Mouse (Mus musculus) layer of hippocampus, adult 11-12 months (tissue): Measurements from ENCODE around the gene Nrxn2.

ENCODE experiments used
- DNase-seq: peaks from one replicate; pipeline ENCODE4 v3.0.0; 2022; ENCODE audit warnings: low spot score

Gene Nrxn2

DNA sequence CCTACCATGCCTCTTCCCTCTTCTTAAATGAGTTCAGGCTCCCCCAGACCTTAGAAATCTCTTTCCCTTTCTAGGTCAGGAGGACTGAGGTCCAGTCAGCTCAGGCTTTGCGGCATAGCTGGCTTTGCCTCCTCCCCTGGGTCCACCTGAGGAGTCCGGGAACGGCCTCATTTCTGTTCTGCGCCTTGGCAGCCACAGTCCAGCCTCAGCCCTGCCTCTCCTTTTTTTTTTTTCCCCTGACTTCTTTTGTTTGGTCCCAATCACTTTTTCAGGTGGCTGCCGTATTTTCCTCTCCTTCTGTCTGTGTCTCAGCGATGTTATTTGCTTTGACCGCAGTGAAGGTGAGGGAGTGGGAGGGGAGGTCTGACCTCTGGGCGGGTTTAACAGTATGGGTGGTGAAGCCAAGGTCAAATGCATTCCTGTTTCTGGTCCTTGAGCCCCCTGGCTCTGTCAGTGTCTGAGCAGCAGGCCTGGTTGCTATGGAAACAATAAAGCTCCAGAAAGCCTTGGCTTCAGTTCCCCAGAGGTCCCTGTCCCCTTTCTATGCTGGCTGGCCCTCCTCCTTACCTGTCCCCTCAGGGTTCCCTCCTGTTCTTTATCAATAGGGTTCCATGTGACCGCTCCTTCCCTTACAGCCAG, 34.3 kb downstream of the Nrxn2 start:
- no peak for DNase-seq

DNA sequence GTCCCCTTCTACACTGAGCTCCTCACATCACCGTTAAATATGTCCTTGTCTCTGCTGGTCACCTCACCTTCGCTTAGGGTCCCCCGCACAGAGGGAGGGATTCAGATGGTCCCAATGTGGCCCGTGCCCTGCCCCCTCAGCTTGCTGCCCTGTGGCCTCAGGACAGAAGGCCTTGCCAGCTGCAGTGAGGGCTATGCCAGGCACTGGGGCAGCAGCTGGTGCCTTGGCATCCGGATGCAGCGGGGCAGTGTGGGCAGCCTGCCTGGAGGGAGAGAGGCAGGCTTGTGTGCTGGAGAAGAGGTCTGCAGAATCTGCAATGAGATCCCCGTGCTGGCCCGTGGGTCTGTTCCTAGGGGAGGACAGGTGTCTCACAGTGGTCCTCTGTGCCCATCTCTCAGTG, 34.8 kb downstream of the Nrxn2 start:
- DNase-seq, result peak; percentile 84

DNA sequence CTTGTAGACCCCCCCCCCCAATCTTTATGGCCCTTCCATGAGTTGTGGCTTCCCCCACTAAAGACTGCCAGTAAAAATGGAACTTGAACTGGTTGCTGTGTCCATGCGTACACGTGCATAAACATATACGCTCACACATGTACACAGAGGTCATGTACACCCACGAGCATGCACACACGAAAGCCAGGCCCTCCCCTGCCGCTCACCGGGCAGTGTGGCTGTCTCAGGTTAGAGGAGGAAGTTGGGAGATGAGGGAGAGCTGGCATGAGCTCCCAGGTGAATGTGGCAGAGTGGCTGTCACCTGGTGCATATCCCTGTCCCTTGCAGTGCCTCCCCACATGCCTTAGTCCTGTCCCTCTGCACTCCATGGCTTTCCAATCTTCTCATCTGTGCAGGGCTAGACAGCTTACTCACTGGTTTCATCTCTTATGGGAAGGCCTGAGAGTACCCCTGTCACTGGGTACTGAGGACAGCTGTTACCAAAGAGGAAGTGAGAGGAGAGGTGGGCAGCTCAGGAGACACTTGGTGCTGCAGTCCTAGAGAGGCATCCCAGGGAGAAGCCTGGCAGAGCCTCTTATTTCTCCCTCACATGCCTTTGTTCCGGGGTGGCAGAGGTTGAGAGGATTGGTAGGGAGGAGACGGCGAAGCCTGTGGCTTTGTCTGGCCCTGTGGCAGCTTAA, 35.6 kb downstream of the Nrxn2 start:
- no peak for DNase-seq

DNA sequence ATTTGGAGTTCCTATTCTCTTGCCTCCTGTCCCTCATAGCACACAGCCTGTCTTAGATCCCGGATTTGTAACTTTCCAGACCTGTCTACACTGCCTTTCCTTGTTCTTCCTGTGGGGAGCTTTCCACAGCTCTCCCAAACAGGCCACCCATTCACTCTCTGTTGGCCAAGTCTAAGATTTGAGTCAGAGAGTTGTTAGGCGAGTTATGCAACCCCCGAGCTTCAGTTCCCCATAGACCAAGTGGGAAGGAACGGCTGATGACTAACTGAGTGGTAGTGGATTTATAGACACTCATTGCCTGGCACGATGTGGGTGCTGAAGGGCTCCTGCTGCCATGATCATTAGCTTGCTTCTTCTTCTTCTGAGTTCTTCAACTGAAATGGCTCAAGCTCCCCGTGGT, 41.0 kb downstream of the Nrxn2 start:
- DNase-seq, result no peak

DNA sequence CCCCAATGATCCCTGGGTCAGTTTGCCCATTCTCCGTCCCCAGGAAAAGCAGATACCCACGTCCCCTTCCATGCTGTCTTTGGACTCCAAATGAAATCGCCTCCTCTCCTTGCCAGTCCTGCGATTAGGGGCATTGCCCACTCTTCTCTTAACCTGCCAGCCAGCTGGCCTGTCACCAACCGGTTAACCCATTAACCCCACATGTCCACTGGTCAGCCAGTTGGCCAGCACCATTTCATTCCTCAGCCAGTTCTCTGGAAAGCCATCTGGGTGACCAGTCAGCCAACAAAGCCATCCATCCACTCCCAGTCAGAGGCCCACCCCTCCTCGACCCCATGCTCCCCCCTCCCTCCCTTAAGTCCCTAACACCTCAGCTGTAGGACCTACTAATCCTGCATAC, 44.3 kb downstream of the Nrxn2 start:
- no peak for DNase-seq

DNA sequence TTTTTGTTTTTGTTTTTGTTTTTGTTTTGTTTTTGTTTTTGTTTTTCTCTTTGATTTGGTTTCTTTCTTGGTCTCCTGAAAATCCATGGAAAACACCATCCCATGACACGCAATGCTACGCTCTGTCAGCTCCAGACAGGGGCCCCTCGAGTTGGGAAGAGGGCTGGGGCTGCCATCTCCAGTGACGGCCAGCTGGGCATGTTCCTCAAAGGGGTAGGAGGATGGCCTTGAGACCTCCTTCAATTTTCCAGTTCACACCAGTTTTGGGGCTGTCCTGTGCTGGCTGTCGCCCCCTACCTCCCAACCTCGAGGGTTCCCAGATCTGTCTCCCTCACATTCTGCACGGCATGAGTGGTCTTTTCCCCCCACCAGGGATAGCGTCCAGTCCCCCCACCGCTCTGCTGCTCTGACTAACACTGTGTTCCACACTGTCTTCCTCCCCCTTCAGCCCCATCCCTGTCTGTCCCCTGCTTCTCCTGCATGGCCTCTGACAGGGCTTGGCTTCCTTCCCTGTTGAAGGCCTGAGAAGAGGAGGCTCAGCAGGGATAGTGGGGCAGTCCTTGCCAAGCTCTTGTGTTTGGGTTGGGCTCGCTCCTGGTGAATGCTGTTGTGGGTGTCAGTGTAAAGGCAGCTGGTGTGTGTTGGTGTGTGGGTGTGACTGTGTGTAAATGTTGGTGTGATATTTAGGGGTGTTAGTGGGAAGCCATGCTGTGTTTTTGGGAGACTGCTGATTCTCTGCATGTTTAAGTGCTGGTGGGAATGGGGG, 46.0 kb downstream of the Nrxn2 start:
- DNase-seq, result peak; percentile 69

DNA sequence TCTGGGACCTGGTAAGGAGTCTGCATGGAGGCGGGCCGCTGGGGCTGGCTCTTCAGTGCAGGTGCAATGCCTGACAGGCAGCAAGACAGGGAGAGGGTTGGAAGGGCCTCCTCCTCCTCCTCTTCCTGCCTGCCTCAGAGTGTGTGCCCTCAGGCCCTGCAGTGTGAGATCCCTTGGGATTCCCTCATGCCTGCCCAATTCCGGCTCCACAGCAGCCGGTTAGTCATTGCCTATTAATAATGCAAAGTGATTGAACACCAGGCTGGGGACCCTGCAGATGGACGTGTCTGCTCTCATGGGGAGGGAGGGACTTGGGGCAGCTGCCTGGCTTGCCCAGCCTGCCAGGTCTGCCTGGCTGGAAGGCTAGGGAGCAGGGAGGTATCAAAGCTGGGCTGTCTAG, 46.6 kb downstream of the Nrxn2 start:
- DNase-seq, result no peak

DNA sequence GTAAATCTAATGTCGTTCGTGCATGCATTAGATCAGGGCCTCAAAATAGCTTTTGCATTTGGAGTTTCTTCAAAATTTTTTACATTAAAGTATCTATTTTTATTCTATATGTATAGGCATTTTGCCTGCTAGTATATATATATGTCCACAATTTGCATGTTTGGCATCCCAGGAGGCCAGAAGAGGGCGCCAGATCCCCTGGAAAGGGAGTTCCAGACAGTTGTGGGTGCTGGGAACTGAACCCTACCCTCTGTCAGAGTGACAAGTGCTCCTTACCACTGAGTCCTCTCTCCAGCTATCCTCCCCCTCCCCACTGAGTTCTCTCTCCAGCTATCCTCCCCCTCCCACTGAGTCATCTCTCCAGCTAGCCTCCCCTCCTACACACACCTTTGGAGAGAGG, 48.4 kb downstream of the Nrxn2 start:
- DNase-seq, result no peak

DNA sequence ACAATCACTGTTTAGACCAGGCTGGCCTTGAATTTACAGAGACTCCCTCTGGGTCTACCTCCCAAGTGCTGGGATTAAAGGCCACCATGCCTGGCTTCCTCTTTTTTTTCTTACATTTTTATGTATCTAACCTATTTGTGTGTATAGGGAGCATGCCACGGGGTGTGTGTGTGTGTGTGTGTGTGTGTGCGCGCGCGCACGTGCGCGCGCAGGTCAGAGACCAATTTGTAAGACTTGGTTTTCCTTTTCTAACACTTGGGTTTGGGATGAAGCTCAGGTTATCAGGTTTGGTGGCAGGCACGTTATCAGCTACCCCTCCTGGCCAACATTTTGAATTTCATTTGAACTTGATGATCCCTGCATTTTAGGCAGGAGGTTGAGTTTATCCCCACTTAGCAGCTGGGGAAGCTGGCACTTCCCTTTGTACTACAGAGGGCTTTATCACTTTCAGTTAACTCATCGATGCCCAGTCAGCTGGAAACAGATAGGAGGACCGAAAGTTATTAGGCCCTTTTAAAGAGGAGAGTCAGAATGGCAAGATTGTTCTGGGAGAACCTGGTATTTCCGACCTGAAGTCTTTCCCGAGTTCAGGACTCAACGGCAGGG, 48.9 kb downstream of the Nrxn2 start:
- no peak for DNase-seq

DNA sequence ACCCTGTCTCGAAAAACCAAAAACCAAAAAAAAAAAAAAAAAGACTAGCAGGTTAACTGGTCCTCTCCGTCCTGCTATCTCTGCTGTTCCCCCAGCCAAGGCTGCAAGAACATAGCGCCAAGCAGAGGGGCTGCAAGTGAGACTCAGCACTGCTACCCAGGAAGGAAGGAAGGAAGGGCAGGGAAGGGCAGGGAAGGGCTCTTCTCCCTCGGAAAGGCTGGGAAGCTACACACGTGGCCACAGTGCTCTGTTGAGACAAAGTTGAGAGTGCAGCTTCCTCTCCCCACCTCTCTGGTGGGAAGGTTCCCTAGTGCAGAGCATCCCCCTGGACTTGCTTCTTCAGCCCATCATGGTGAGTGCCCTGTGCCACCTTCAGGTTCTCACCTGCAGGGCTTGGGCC, 53.1 kb downstream of the Nrxn2 start:
- no peak for DNase-seq

DNA sequence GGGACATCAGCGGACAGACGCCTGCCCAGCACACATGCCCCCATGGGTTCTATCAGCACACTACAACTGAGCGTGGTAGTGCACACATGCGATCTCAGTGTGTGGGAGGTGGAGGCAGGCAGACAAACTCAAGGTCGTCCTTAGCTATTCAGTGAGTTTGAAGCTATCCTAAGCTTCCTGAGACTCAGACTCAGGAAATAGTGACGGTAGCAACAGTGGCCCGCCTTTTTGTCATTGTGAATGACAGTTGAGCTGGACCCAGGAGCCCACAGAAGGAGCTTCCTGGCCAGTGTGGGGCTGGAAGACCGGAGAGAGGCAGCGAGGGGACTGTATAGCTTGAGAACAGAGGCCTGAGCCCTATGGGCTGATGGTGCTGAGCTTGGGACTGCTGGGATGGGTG, 54.3 kb downstream of the Nrxn2 start:
- no peak for DNase-seq

DNA sequence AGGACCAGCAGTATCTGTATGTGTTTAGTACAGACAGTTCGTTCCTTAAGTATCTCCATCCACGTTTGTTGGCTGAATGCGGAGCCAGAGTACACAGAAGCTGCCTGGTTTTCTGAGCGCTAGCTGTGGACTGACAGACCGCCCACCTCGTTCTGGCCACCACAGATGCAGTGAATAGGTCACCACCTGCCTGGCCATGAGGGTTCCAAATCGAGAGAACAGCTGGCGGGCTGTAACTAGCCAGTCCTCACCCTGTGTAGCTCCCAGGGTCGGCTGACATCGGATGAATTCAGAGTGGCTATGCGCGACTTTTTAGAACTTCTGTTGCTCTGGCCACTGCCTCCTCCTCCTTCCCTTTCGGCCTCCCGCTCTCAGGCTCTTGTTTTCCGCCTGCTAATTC, 56.2 kb downstream of the Nrxn2 start:
- no peak for DNase-seq

DNA sequence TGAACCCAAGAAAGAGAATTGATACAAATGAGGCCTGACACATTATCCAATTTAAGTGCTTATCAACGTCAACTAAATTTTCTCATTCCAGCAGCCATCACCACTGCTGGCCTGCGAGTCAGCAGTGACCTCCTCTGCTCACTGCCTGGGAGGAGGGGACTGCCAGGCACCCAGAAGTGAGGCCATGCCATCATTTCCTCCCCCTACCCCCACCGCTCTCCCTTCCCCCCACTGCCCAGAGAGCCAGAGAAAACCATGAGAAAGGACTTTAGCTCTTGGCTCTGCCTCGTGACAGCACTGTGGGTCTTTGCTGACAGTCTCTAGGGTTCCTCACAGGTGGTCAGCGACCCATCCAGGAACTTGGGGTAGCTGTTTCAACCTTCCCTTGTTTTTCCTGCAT, 56.6 kb downstream of the Nrxn2 start:
- DNase-seq, result no peak

DNA sequence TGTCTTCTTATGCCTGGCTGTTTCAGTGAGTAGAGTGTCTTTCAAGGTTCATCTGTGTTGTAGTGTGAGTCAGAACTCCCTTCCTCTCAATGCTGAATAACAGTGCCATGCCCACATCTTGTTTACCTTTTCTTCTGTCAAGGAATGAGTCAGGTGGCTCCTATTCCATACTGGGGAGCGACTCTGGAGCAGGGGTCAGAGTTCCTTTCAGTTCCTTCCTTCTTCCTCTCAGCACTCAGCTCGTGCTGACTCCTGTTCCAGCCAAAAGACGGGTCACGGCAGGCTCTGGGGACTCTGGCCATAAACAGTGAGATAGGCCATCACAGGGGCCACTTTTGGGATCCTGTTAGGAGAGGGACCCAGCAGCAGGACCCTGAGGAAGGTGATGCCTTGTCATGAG, 58.5 kb downstream of the Nrxn2 start:
- DNase-seq, result no peak

DNA sequence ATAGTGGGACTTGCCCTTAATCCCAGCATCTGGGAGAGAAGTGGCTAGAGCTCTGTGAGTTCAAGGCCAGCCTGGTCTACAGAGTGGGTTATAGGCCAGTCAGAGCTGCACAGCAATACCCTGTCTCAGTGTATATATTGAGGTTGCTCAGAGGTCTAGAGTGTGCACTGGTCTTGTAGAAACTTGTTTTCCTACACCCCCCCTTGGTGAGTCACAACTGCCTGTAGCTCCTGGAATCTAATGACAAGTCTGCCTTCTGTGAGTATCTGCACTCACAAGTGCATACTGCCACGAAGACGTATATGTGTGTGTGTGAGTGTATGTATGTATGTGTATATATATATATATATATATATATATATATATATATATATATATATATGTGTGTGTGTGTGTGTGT, 60.0 kb downstream of the Nrxn2 start:
- DNase-seq, result no peak

DNA sequence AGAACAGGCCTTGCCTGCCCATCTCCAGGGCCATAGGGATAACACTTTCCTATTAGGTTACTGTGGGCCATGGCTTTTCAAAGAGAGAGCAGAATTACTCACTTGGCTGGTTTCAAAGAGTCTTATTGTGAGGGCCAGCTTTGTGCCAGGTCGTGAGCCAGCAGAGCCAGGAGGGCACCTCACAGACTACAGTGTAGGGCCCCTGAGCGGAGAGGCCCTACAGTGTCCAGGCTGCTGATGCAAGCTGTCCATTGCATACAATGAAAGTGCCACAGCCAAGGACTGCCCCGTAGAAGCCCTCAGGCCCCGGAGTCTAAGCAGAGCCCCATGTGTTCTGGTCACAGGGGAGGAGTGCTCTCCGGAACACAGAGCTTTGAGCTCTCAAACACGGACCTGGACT, 64.4 kb downstream of the Nrxn2 start:
- no peak for DNase-seq

DNA sequence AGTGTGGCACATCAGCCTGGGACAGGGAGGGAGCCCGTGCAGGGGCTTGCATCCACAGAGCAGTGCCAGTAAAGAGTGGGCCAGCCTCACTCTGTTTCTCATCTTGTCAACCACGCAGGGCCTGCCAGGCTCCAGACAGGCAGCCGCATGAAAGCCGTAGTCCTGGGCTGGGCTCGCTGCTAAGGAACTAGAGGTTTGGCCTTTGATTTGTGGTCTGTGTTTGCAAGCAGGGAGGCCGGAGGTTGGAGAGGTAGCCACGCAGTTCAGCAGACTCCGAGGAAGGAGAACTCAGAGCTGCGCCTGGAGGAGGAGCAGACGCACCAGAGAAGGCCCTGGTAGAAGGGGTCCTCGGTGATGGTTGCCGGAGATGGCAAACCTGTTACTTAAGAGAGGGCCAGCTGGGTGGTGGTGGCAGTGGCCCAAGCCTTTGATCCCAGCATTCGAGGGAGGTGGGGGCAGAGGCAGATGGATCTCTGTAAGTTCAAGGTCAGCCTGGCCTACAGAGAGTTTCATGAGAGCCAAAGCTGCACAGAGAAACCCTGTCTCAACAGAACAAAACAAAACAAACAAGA, 66.6 kb downstream of the Nrxn2 start:
- DNase-seq, result no peak

DNA sequence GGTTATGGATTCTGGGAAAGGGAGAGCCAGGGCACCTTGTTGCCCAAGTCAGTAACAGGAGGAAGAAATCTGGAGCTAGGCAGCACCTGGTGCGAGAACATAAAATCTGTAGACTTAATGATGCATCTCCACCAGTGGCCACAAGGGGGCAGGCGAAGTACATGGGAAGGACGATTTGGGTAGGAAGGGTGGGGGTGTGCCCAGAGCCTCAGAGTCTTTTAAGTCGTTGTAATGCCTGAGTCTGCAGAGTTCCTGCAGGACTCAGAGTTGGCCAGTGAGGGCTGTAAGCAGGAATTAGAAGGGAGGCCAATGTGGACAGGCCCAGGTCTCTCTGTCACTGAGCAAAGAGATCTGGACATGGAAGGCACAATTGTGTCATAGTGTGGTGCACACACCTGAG, 70.5 kb downstream of the Nrxn2 start:
- DNase-seq, result peak; percentile 90

DNA sequence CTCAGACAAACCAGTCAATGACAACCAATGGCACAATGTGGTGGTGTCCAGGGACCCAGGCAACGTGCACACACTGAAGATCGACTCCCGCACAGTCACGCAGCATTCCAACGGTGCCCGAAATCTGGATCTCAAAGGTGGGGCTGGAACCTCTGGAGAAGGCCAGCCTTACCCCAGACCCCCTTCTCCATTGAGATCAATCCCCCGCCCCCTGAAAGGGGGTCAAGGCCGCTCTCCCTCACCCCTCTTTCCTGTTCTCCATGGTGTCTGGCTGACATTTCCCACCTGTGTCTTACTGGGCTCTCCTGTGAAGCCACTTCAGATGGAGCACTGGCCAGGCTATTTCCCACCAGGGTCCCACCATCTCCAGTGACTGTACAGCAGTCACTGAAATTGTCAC, 73.0 kb downstream of the Nrxn2 start:
- DNase-seq, result no peak

DNA sequence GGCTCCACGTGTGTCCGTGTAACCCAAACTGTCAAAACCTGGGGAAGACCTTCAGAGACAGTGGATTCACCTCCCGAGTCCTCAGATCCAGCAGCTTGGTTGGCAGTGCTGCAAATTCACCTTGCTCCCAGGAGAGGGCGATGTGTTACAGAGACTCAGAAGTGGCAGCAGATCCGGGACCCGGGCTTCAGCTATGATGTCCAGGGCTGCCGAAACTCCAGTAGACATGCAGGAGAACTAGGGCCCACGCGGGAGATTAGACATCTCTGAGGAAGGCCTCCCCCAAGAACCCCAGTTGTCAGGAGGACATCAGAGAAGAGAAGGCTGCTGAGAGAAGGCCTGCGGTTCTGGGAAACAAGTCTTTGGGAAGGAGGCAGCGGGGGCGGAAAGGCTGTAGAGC, 73.6 kb downstream of the Nrxn2 start:
- DNase-seq, result peak; percentile 85

DNA sequence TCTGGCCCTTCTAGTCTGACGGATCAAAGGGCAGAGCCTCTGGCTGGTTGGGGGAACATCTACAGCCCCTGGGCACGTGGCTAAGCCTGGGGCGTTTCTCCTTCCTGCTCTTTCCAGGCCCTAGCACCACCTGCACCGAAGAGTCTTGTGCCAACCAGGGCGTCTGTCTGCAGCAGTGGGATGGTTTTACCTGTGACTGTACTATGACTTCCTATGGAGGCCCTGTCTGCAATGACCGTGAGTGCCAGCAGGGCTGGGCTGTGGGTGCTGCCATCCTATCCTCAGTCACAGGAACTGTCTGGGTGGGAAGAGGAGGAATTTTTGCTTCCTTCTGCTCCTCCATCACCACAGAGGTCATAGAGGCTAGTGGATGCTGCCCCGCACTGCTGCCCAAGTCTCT, 74.7 kb downstream of the Nrxn2 start:
- no peak for DNase-seq

DNA sequence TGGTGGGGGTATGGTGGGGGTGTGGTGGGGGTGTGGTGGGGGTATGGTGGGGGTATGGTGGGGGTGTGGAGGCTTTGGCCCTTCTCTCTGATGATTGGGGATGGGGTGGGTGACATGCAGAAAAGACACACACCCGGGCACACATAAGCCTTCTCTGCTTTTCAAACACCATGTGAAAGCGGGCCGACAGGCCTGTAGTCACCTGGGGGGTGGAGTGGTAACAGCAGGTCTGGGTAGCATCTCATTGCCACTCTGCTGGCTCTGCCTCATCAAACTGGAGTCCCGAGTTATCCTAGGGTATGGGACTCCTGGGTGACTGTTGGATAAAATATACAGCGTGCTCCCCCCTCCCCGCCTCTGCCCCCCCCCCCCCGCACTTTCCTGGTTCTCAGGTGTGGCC, 75.5 kb downstream of the Nrxn2 start:
- DNase-seq, result no peak
